Mouse (Mus musculus): ENCODE results near the gene Sema3c. TPM values are rescaled to one million over a fixed set of nuclear protein-coding genes. Genes with fewer than 3 reads are reported as not detected.
"Not testable (repeated sequence)": the region's sequence is repeated elsewhere in the genome, so short reads cannot be mapped to it uniquely, and the experiment has no call there.

Sema3c gene
- total RNA-seq (2017): not detected in 2 replicates

- ATAC-seq (ENCODE audit: extremely low read depth, insufficient number of reproducible peaks, low FRiP score, poor library complexity, severe bottlenecking): no peak
Measured at GRCm38 (mm10) chr5:17573694-17574380, at the start of gene Sema3c. Sema3c (plus strand) TSS chr5:17574281.

GRCm38 (mm10) chr5:17531165-17531564 lies 42.9 kb upstream of the Sema3c start:
- ATAC-seq (ENCODE audit: extremely low read depth, insufficient number of reproducible peaks, low FRiP score, poor library complexity, severe bottlenecking): not testable (repeated sequence)

- ATAC-seq (ENCODE audit: extremely low read depth, insufficient number of reproducible peaks, low FRiP score, poor library complexity, severe bottlenecking): no peak
Measured at GRCm38 (mm10) chr5:17543141-17543540, 30.9 kb upstream of the Sema3c start.

- no peak for ATAC-seq (ENCODE audit: extremely low read depth, insufficient number of reproducible peaks, low FRiP score, poor library complexity, severe bottlenecking)
Measured at GRCm38 (mm10) chr5:17544904-17545449, 29.1 kb upstream of the Sema3c start.

- no peak for ATAC-seq (ENCODE audit: extremely low read depth, insufficient number of reproducible peaks, low FRiP score, poor library complexity, severe bottlenecking)
Measured at GRCm38 (mm10) chr5:17551693-17552092, 22.4 kb upstream of the Sema3c start.

- no peak for ATAC-seq (ENCODE audit: extremely low read depth, insufficient number of reproducible peaks, low FRiP score, poor library complexity, severe bottlenecking)
Measured at GRCm38 (mm10) chr5:17556073-17556473, 18.0 kb upstream of the Sema3c start.

GRCm38 (mm10) chr5:17556715-17557265 lies 17.3 kb upstream of the Sema3c start:
- ATAC-seq (ENCODE audit: extremely low read depth, insufficient number of reproducible peaks, low FRiP score, poor library complexity, severe bottlenecking): no peak

- no peak for ATAC-seq (ENCODE audit: extremely low read depth, insufficient number of reproducible peaks, low FRiP score, poor library complexity, severe bottlenecking)
Measured at GRCm38 (mm10) chr5:17571571-17571970, 2.5 kb upstream of the Sema3c start.

- no peak for ATAC-seq (ENCODE audit: extremely low read depth, insufficient number of reproducible peaks, low FRiP score, poor library complexity, severe bottlenecking)
Measured at GRCm38 (mm10) chr5:17574413-17575182, 517 bp downstream of the Sema3c start.

GRCm38 (mm10) chr5:17575183-17575495 lies 1.1 kb downstream of the Sema3c start:
- ATAC-seq (ENCODE audit: extremely low read depth, insufficient number of reproducible peaks, low FRiP score, poor library complexity, severe bottlenecking): no peak

GRCm38 (mm10) chr5:17576069-17576468 lies 2.0 kb downstream of the Sema3c start:
- ATAC-seq (ENCODE audit: extremely low read depth, insufficient number of reproducible peaks, low FRiP score, poor library complexity, severe bottlenecking): no peak

GRCm38 (mm10) chr5:17582047-17582515 lies 8.0 kb downstream of the Sema3c start:
- no peak for ATAC-seq (ENCODE audit: extremely low read depth, insufficient number of reproducible peaks, low FRiP score, poor library complexity, severe bottlenecking)

- ATAC-seq (ENCODE audit: extremely low read depth, insufficient number of reproducible peaks, low FRiP score, poor library complexity, severe bottlenecking): no peak
Measured at GRCm38 (mm10) chr5:17584299-17584945, 10.3 kb downstream of the Sema3c start.

- ATAC-seq (ENCODE audit: extremely low read depth, insufficient number of reproducible peaks, low FRiP score, poor library complexity, severe bottlenecking): no peak
Measured at GRCm38 (mm10) chr5:17586518-17587210, 12.6 kb downstream of the Sema3c start.

GRCm38 (mm10) chr5:17591908-17592307 lies 17.8 kb downstream of the Sema3c start:
- ATAC-seq (ENCODE audit: extremely low read depth, insufficient number of reproducible peaks, low FRiP score, poor library complexity, severe bottlenecking): no peak

GRCm38 (mm10) chr5:17601700-17602099 lies 27.6 kb downstream of the Sema3c start:
- ATAC-seq (ENCODE audit: extremely low read depth, insufficient number of reproducible peaks, low FRiP score, poor library complexity, severe bottlenecking): no peak

- ATAC-seq (ENCODE audit: extremely low read depth, insufficient number of reproducible peaks, low FRiP score, poor library complexity, severe bottlenecking): no peak
Measured at GRCm38 (mm10) chr5:17620619-17621018, 46.5 kb downstream of the Sema3c start.

- ATAC-seq (ENCODE audit: extremely low read depth, insufficient number of reproducible peaks, low FRiP score, poor library complexity, severe bottlenecking): no peak
Measured at GRCm38 (mm10) chr5:17622564-17622963, 48.5 kb downstream of the Sema3c start.

- no peak for ATAC-seq (ENCODE audit: extremely low read depth, insufficient number of reproducible peaks, low FRiP score, poor library complexity, severe bottlenecking)
Measured at GRCm38 (mm10) chr5:17628606-17629005, 54.5 kb downstream of the Sema3c start.

All from neutrophil, adult 5-6 weeks (primary cell).